Mouse (Mus musculus) cerebellum, adult 2 months (tissue): ENCODE data around the gene Iffo2. TPM values are rescaled to one million over a fixed set of nuclear protein-coding genes. Genes with fewer than 3 reads are reported as not detected.

Experiments
- DNase-seq, 2 experiments: peaks; one replicate each; pipeline ENCODE4 v3.0.0; 2021
- H3K27ac ChIP-seq: fragments of 200-500 bp; 2 replicates; pipeline ENCODE4 v1.5.1; 2012; ENCODE audit warnings: low read length, control low read depth, inconsistent platforms; ENCODE audit not compliant: insufficient read depth
- H3K27me3 ChIP-seq: fragments of 200-500 bp; 2 replicates; pipeline ENCODE4 v1.6.1; 2012; ENCODE audit warnings: inconsistent platforms, mild to moderate bottlenecking, low read length, moderate library complexity; ENCODE audit not compliant: control insufficient read depth, insufficient read depth
- H3K4me1 ChIP-seq: fragments of 200-500 bp; 2 replicates; pipeline ENCODE4 v1.6.1; 2011; ENCODE audit warnings: low read length; ENCODE audit not compliant: control insufficient read depth, insufficient read depth
- H3K4me3 ChIP-seq: fragments of 200-500 bp; replicated peaks from 2 replicates; pipeline ENCODE3; 2011; ENCODE audit warnings: mild to moderate bottlenecking, low read depth, low read length, control low read depth; ENCODE audit not compliant: insufficient read depth
- CTCF ChIP-seq: fragments of 200-500 bp; IDR thresholded peaks from 2 replicates; pipeline ENCODE4 v1.5.1; 2011; ENCODE audit warnings: low read depth, mild to moderate bottlenecking, control low read depth, low read length, moderate library complexity, borderline replicate concordance; ENCODE audit not compliant: insufficient read depth
- POLR2A ChIP-seq: fragments of 200-500 bp; IDR thresholded peaks from 2 replicates; pipeline ENCODE4 v1.6.1; 2011; ENCODE audit warnings: low read length, control low read depth, borderline replicate concordance; ENCODE audit not compliant: insufficient read depth
- WGBS: fragments of 180-500 bp; shearing (Covaris S2); methylation state at CpG from one replicate; pipeline ENCODE4 v1.1.7; 2018; 5-methylcytosine and 5-hydroxymethylcytosine counted together
- polyA plus RNA-seq: library from polyadenylated mRNA; depleted of rRNA; stranded (reverse); fragments of >200 nt; gene quantifications from 2 replicates; pipeline ENCODE4 v1.2.3, GENCODE M21; 2012

Gene Iffo2
- polyA plus RNA-seq, 1 experiment = 19.1 TPM

GRCm38 (mm10) chr4:139617001-139617364 is 86.6 kb downstream of the Iffo2 start:
- 49% methylated on average over 3 of the region's 3 CpGs for WGBS
- no peak for DNase-seq
- no peak for TF ChIP-seq POLR2A
- TF ChIP-seq CTCF = no peak
- Histone ChIP-seq H3K27me3 (no peaks in the 10 kb centered on the region), H3K4me3 (no peak overlapping the region), H3K4me1 (no peaks in the 10 kb centered on the region; the same call in 1 of the 2 replicates), H3K27ac (no peak overlapping the region)

- no peak for DNase-seq
Observed at GRCm38 (mm10) chr4:139619765-139620164, 89.4 kb downstream of the Iffo2 start.

GRCm38 (mm10) chr4:139622373-139623282 is 92.3 kb downstream of the Iffo2 start, which contains the start of gene Aldh4a1:
TSS of gene Aldh4a1 (plus strand) at chr4:139622866.
- Histone ChIP-seq H3K4me1 (peaks cover 6% of the 10 kb centered on the region), H3K4me3 (peak within 1 kb of the TSS; percentile 84), H3K27me3 (no peaks in the 10 kb centered on the region), H3K27ac (peak within 1 kb of the TSS; percentile 94)
- under 1% methylated on average over 35 of the region's 38 CpGs for WGBS
- peak; percentile 91 to 97 for DNase-seq
- TF ChIP-seq POLR2A (peak; percentile 91), CTCF (no peak)

More at GRCm38 (mm10) chr4:139619765-139620164, 89.4 kb downstream of the Iffo2 start:
- H3K4me3 ChIP-seq = no peak overlapping the region
- no peak overlapping the region for H3K27ac ChIP-seq
- no peaks in the 10 kb centered on the region for H3K27me3 ChIP-seq
- WGBS = 77% methylated on average over 6 of the region's 6 CpGs
- TF ChIP-seq CTCF = no peak
- TF ChIP-seq POLR2A = no peak
- H3K4me1 ChIP-seq = peaks cover 6% of the 10 kb centered on the region

GRCm38 (mm10) chr4:139623434-139624115 is 93.2 kb downstream of the Iffo2 start:
- no peak for DNase-seq
- peak overlapping the region; percentile 72 for H3K4me3 ChIP-seq
- 0 out of 2 replicates have a peak overlapping the region, but pooled peaks have one; percentile 94 for H3K27ac ChIP-seq
- H3K27me3 ChIP-seq = no peaks in the 10 kb centered on the region
- 17% methylated on average over 21 of the region's 21 CpGs for WGBS
- peaks cover 6% of the 10 kb centered on the region for H3K4me1 ChIP-seq
- TF ChIP-seq POLR2A (no peak), CTCF (no peak)

GRCm38 (mm10) chr4:139624116-139624489 is 93.8 kb downstream of the Iffo2 start:
- H3K27me3 ChIP-seq = no peaks in the 10 kb centered on the region
- DNase-seq = no peak
- peak overlapping the region; percentile 72 for H3K4me3 ChIP-seq
- no peak for TF ChIP-seq CTCF
- TF ChIP-seq POLR2A = no peak
- H3K27ac ChIP-seq = no peak overlapping the region
- H3K4me1 ChIP-seq = peaks cover 6% of the 10 kb centered on the region
- 57% methylated on average over 5 of the region's 5 CpGs for WGBS

- H3K4me3 ChIP-seq = no peak overlapping the region
- peaks cover 6% of the 10 kb centered on the region for H3K4me1 ChIP-seq
- DNase-seq = no peak
- TF ChIP-seq CTCF (no peak), POLR2A (no peak)
- no peak overlapping the region for H3K27ac ChIP-seq
- WGBS = 31% methylated on average over 10 of the region's 10 CpGs
- H3K27me3 ChIP-seq = no peaks in the 10 kb centered on the region
Observed at GRCm38 (mm10) chr4:139624706-139625105, 94.4 kb downstream of the Iffo2 start.

GRCm38 (mm10) chr4:139627361-139627760 is 97.0 kb downstream of the Iffo2 start:
- H3K27me3 ChIP-seq = no peaks in the 10 kb centered on the region
- no peak for DNase-seq
- no peak overlapping the region for H3K4me3 ChIP-seq
- TF ChIP-seq CTCF (no peak), POLR2A (no peak)
- H3K4me1 ChIP-seq = peaks cover 11% of the 10 kb centered on the region
- WGBS = 93% methylated on average over 11 of the region's 11 CpGs
- H3K27ac ChIP-seq = no peak overlapping the region
